Mouse (Mus musculus) heart, embryonic 15.5 days (tissue): ENCODE data around the gene Gys2. TPM values are rescaled to one million over a fixed set of nuclear protein-coding genes. Genes with fewer than 3 reads are reported as not detected.
A peak's percentile ranks its signal among the peaks of the same experiment; 100 is the strongest.

ENCODE experiments used
- ATAC-seq: fragments of 200-750 bp; cut with Nextera tagmentation; replicated peaks from 2 replicates; pipeline ENCODE4 v1.8.0; 2017; ENCODE audit warnings: low read depth, moderate TSS enrichment; ENCODE audit not compliant: insufficient number of reproducible peaks, insufficient read depth, low FRiP score
- H3K27ac ChIP-seq: fragments of 300-500 bp; sonication (generic); 2 replicates; pipeline ENCODE4 v1.5.1; 2015; ENCODE audit warnings: mild to moderate bottlenecking, inconsistent platforms
- H3K27me3 ChIP-seq: fragments of 300-500 bp; sonication (generic); 2 replicates; pipeline ENCODE4 v1.6.1; 2015; ENCODE audit warnings: inconsistent platforms
- H3K36me3 ChIP-seq: fragments of 300-500 bp; sonication (generic); 2 replicates; pipeline ENCODE4 v1.6.1; 2015; ENCODE audit warnings: mild to moderate bottlenecking, inconsistent platforms
- H3K4me1 ChIP-seq: fragments of 300-500 bp; sonication (generic); replicated peaks from 2 replicates; pipeline ENCODE4 v1.6.1; 2015; ENCODE audit warnings: inconsistent platforms
- H3K4me2 ChIP-seq: fragments of 300-500 bp; sonication (generic); 2 replicates; pipeline ENCODE4 v1.6.1; 2015; ENCODE audit warnings: inconsistent platforms, mild to moderate bottlenecking, moderate library complexity
- H3K4me3 ChIP-seq: fragments of 300-500 bp; sonication (generic); 2 replicates; pipeline ENCODE4 v1.5.1; 2015; ENCODE audit warnings: mild to moderate bottlenecking, inconsistent platforms
- H3K9ac ChIP-seq: fragments of 300-500 bp; sonication (generic); 2 replicates; pipeline ENCODE4 v1.6.1; 2015; ENCODE audit warnings: mild to moderate bottlenecking, inconsistent platforms
- H3K9me3 ChIP-seq: fragments of 300-500 bp; sonication (generic); replicated peaks from 2 replicates; pipeline ENCODE4 v1.6.1; 2016; ENCODE audit warnings: inconsistent platforms
- WGBS: fragments of 180-500 bp; shearing (Covaris S2); methylation state at CpG from one replicate; pipeline ENCODE4 v1.1.7; 2015; ENCODE audit warnings: mixed read lengths; 5-methylcytosine and 5-hydroxymethylcytosine counted together
- polyA plus RNA-seq: library from polyadenylated mRNA; unstranded; fragments of >200 nt; fragmentation: Nextera tagmentation; extraction: Ambion mirVana; gene quantifications from 2 replicates; pipeline ENCODE4 v1.2.1, GENCODE M21; 2015

Gys2 gene
- polyA plus RNA-seq, 1 experiment from 2014 or later: not detected

- Histone ChIP-seq H3K27me3 (no peaks in the 10 kb centered on the region), H3K27ac (no peak overlapping the region), H3K9me3 (no peaks in the 10 kb centered on the region), H3K4me2 (no peak overlapping the region), H3K4me3 (no peak overlapping the region), H3K4me1 (peaks cover 16% of the 10 kb centered on the region), H3K36me3 (peaks cover 13% of the 10 kb centered on the region), H3K9ac (no peak overlapping the region)
- WGBS: 76% methylated on average over 2 of the region's 2 CpGs
- no peak for ATAC-seq
These were observed 83.8 kb downstream of the Gys2 start for GRCm38 (mm10) chr6:142389101-142389500.

- Histone ChIP-seq H3K27ac (no peak overlapping the region), H3K27me3 (no peaks in the 10 kb centered on the region), H3K9ac (peak overlapping the region; percentile 88), H3K4me3 (peak overlapping the region; percentile 87), H3K4me1 (peaks cover 16% of the 10 kb centered on the region), H3K9me3 (no peaks in the 10 kb centered on the region), H3K36me3 (peaks cover 1% of the 10 kb centered on the region), H3K4me2 (peak overlapping the region; percentile 65)
- WGBS: 10% methylated on average over 8 of the region's 8 CpGs
- ATAC-seq: no peak
These were observed 85.1 kb downstream of the Gys2 start for GRCm38 (mm10) chr6:142387755-142388271.

- Histone ChIP-seq H3K9ac (peak within 1 kb of the TSS; percentile 88), H3K4me1 (peaks cover 16% of the 10 kb centered on the region), H3K27me3 (no peaks in the 10 kb centered on the region), H3K9me3 (no peaks in the 10 kb centered on the region), H3K4me2 (peak within 1 kb of the TSS; percentile 77), H3K36me3 (no peaks in the 10 kb centered on the region), H3K27ac (peak within 1 kb of the TSS; percentile 44), H3K4me3 (peak within 1 kb of the TSS; percentile 87)
- ATAC-seq: peak; percentile 100
- under 1% methylated on average over 47 of the region's 87 CpGs for WGBS
These were observed 85.7 kb downstream of the Gys2 start, which contains the start of the genes Recql and Golt1b for GRCm38 (mm10) chr6:142387011-142387754. TSS of gene Recql (minus strand) at chr6:142387087. TSS of gene Golt1b (plus strand) at chr6:142387221.

- no peaks in the 10 kb centered on the region for H3K27me3 ChIP-seq
- H3K4me3 ChIP-seq: peak overlapping the region; percentile 87
- peak; percentile 60; the same call in 1 of the 2 replicates for ATAC-seq
- H3K27ac ChIP-seq: no peak overlapping the region
- peak overlapping the region; percentile 77 for H3K4me2 ChIP-seq
- 4% methylated on average over 31 of the region's 31 CpGs for WGBS
- no peaks in the 10 kb centered on the region for H3K36me3 ChIP-seq
- H3K4me1 ChIP-seq: peaks cover 15% of the 10 kb centered on the region
- no peaks in the 10 kb centered on the region for H3K9me3 ChIP-seq
- peak overlapping the region; percentile 67 for H3K9ac ChIP-seq
These were observed 86.5 kb downstream of the Gys2 start for GRCm38 (mm10) chr6:142386285-142387010.

- Histone ChIP-seq H3K36me3 (no peaks in the 10 kb centered on the region), H3K9me3 (no peaks in the 10 kb centered on the region), H3K4me3 (no peak overlapping the region), H3K27me3 (no peaks in the 10 kb centered on the region), H3K4me2 (no peak overlapping the region), H3K27ac (no peak overlapping the region), H3K4me1 (peaks cover 14% of the 10 kb centered on the region), H3K9ac (no peak overlapping the region)
- WGBS: 90% methylated on average over 9 of the region's 9 CpGs
- no peak for ATAC-seq
These were observed 88.4 kb downstream of the Gys2 start for GRCm38 (mm10) chr6:142384521-142384920.

- WGBS: 85% methylated on average over 7 of the region's 7 CpGs
- ATAC-seq: no peak
- no peak overlapping the region for H3K9ac ChIP-seq
These were observed 91.3 kb downstream of the Gys2 start for GRCm38 (mm10) chr6:142381615-142382014.

GRCm38 (mm10) chr6:142379961-142380360 is 92.9 kb downstream of the Gys2 start:
- 91% methylated on average over 6 of the region's 6 CpGs for WGBS
- H3K4me1 ChIP-seq: no peaks in the 10 kb centered on the region
- no peak overlapping the region for H3K4me3 ChIP-seq
- ATAC-seq: no peak; the same call in 1 of the 2 replicates
- no peaks in the 10 kb centered on the region for H3K27me3 ChIP-seq
- H3K9me3 ChIP-seq: no peaks in the 10 kb centered on the region
- H3K9ac ChIP-seq: no peak overlapping the region
- H3K4me2 ChIP-seq: no peak overlapping the region
- H3K36me3 ChIP-seq: peaks cover 8% of the 10 kb centered on the region
- no peak overlapping the region for H3K27ac ChIP-seq

More at GRCm38 (mm10) chr6:142381615-142382014, 91.3 kb downstream of the Gys2 start:
- H3K9me3 ChIP-seq: no peaks in the 10 kb centered on the region
- H3K27me3 ChIP-seq: no peaks in the 10 kb centered on the region
- peaks cover 6% of the 10 kb centered on the region for H3K4me1 ChIP-seq
- H3K4me3 ChIP-seq: no peak overlapping the region
- peaks cover 2% of the 10 kb centered on the region for H3K36me3 ChIP-seq
- H3K27ac ChIP-seq: no peak overlapping the region
- H3K4me2 ChIP-seq: no peak overlapping the region

GRCm38 (mm10) chr6:142378576-142379330 is 94.2 kb downstream of the Gys2 start:
- 75% methylated on average over 8 of the region's 8 CpGs for WGBS
- Histone ChIP-seq H3K4me2 (no peak overlapping the region), H3K4me3 (no peak overlapping the region), H3K9me3 (no peaks in the 10 kb centered on the region), H3K9ac (no peak overlapping the region), H3K27me3 (no peaks in the 10 kb centered on the region), H3K27ac (no peak overlapping the region), H3K36me3 (peaks cover 8% of the 10 kb centered on the region), H3K4me1 (no peaks in the 10 kb centered on the region)
- no peak for ATAC-seq

GRCm38 (mm10) chr6:142377081-142377480 is 95.8 kb downstream of the Gys2 start:
- Histone ChIP-seq H3K27ac (no peak overlapping the region), H3K36me3 (peaks cover 13% of the 10 kb centered on the region), H3K27me3 (no peaks in the 10 kb centered on the region), H3K9me3 (no peaks in the 10 kb centered on the region), H3K4me1 (no peaks in the 10 kb centered on the region), H3K4me2 (no peak overlapping the region), H3K4me3 (no peak overlapping the region), H3K9ac (no peak overlapping the region)
- 63% methylated on average over 1 of the region's 1 CpGs for WGBS
- ATAC-seq: no peak
